Mouse (Mus musculus) ES-E14 (cell line): ENCODE results near the gene Prpf40b. TPM values are rescaled to one million over a fixed set of nuclear protein-coding genes. Genes with fewer than 3 reads are reported as not detected.
A peak's percentile ranks its signal among the peaks of the same experiment; 100 is the strongest.
"Not testable (repeated sequence)": the region's sequence is repeated elsewhere in the genome, so short reads cannot be mapped to it uniquely, and the experiment has no call there.

Experiments
- DNase-seq: peaks from one replicate; pipeline ENCODE4 v3.0.0-alpha.2; 2013; ENCODE audit warnings: low read depth, low spot score
- H3K27ac ChIP-seq: 2 replicates; pipeline ENCODE4 v1.5.1; 2012; ENCODE audit warnings: low read depth, mild to moderate bottlenecking, low read length, moderate library complexity, mixed read lengths; ENCODE audit not compliant: poor library complexity, insufficient read depth, severe bottlenecking
- H3K36me3 ChIP-seq: 2 replicates; pipeline ENCODE4 v1.6.1; 2012; ENCODE audit warnings: mild to moderate bottlenecking, low read length, moderate library complexity, mixed read lengths; ENCODE audit not compliant: control insufficient read depth, poor library complexity, insufficient read depth, severe bottlenecking
- H3K4me1 ChIP-seq, 2 experiments: fragments of 150-350 bp in 1 of 2; sonication (generic) in 1 of 2; 2 replicates each; pipeline ENCODE4 v1.6.1; 2012; ENCODE audit warnings: low read length in 2 of 2, mild to moderate bottlenecking in 1 of 2, mixed read lengths in 1 of 2; ENCODE audit not compliant: control insufficient read depth in 2 of 2, insufficient read depth in 2 of 2, poor library complexity in 1 of 2
- H3K4me3 ChIP-seq, 2 experiments: fragments of 150-350 bp in 1 of 2; sonication (generic) in 1 of 2; 2 replicates each; pipeline ENCODE4 v1.5.1; 2012; ENCODE audit warnings: low read length in 2 of 2, low read depth in 1 of 2, mild to moderate bottlenecking in 1 of 2, mixed read lengths in 1 of 2; ENCODE audit not compliant: insufficient read depth in 1 of 2, poor library complexity in 1 of 2, severe bottlenecking in 1 of 2
- H3K9ac ChIP-seq: 2 replicates; pipeline ENCODE4 v1.6.1; 2012; ENCODE audit warnings: low read depth, mild to moderate bottlenecking, low read length, mixed read lengths; ENCODE audit not compliant: poor library complexity, insufficient read depth, severe bottlenecking
- H3K9me3 ChIP-seq: fragments of 150-350 bp; sonication (generic); 2 replicates; pipeline ENCODE4 v1.6.1; 2012; ENCODE audit warnings: low read depth, mild to moderate bottlenecking, low read length; ENCODE audit not compliant: control insufficient read depth, insufficient read depth
- CHD2 ChIP-seq: IDR thresholded peaks from 2 replicates; pipeline ENCODE4 v1.6.1; 2014; ENCODE audit warnings: mild to moderate bottlenecking, low read depth, low read length, inconsistent platforms
- HCFC1 ChIP-seq: IDR thresholded peaks from 2 replicates; pipeline ENCODE4 v1.6.1; 2012; ENCODE audit warnings: low read length, inconsistent platforms, borderline replicate concordance; ENCODE audit not compliant: insufficient read depth
- MAFK ChIP-seq: IDR thresholded peaks from 2 replicates; pipeline ENCODE4 v1.6.1; 2014; ENCODE audit warnings: mild to moderate bottlenecking, low read depth, low read length, inconsistent platforms; ENCODE audit not compliant: insufficient read depth
- ZC3H11A ChIP-seq: IDR thresholded peaks from 2 replicates; pipeline ENCODE4 v1.6.1; 2012; ENCODE audit warnings: low read depth, mild to moderate bottlenecking, inconsistent platforms, low read length, borderline replicate concordance
- ZNF384 ChIP-seq: IDR thresholded peaks from 2 replicates; pipeline ENCODE4 v1.6.1; 2012; ENCODE audit warnings: low read depth, low read length, inconsistent platforms
- in situ Hi-C, 2 experiments: fragments of 600-800 bp; cut with MboI; formaldehyde crosslinking; loops; one replicate each; pipeline ENCODE4 v1.15.1; 2025; ENCODE audit warnings: low sequenced_read_pairs in 2 of 2, inconsistent platforms in 1 of 2; ENCODE audit not compliant: unreplicated experiment in 2 of 2
- total RNA-seq: library from RNA; depleted of rRNA; stranded (reverse); fragments of 300-350 nt; gene quantifications from 2 replicates; pipeline ENCODE4 v1.2.3, GENCODE M21; 2012

Gene Prpf40b
- total RNA-seq, 1 experiment: 42.4 TPM

DNA sequence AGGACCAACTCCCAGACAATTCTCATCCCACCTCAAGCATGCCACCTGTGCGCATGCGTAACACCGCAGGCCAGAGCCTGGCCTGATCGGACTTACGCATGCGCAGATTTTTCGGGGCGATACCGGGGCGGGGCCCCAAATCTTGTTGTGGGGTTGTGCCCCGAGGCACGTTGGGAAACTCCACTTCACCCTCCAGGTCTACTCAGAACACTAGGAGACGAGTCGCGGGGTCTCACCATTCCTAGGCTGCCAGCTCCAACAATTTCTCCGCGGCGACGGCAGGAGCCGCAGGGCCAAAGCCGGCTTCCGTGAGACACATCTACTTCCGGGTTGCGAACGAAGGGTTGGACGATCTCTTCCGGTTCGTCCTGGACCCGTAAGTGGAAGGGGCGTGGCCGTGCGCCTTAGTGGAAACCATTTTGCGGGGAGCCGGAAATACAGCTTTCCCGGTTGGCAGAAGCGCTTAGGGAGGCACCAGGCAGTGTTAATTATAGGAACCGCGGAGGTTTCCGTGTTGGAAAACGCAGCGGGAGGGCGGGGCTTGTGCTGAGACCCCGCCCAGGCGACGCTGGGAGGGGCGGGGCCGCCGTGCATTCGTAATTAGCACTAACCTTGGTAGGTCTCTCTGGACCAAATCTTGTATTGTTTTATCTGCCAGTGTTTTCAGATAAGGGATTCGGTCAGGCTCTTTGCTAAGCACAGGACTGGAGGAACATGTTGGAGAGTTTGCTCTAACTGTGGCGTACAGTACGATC lies 43.1 kb upstream of the Prpf40b start, which contains the start of gene Mcrs1:
TSS of gene Mcrs1 (minus strand) at position 336 of the 755 bp plus-strand sequence.
- H3K9me3 ChIP-seq: no peaks in the 10 kb centered on the region
- DNase-seq: peak; percentile 98
- H3K36me3 ChIP-seq: peaks cover 22% of the 10 kb centered on the region
- H3K27ac ChIP-seq: peak within 1 kb of the TSS; percentile 100
- peak within 1 kb of the TSS; percentile 100 for H3K9ac ChIP-seq
- TF ChIP-seq HCFC1 (peak; percentile 79; the same call in 1 of the 2 replicates), ZC3H11A (no peak), ZNF384 (no peak), CHD2 (peak; percentile 68), MAFK (peak; percentile 2; the same call in 1 of the 2 replicates)
- in situ Hi-C loops: no loop called here
- H3K4me1 ChIP-seq: peaks cover 8 to 41% of the 10 kb centered on the region in 2 experiments
- H3K4me3 ChIP-seq: peak within 1 kb of the TSS; percentile 78 to 100

DNA sequence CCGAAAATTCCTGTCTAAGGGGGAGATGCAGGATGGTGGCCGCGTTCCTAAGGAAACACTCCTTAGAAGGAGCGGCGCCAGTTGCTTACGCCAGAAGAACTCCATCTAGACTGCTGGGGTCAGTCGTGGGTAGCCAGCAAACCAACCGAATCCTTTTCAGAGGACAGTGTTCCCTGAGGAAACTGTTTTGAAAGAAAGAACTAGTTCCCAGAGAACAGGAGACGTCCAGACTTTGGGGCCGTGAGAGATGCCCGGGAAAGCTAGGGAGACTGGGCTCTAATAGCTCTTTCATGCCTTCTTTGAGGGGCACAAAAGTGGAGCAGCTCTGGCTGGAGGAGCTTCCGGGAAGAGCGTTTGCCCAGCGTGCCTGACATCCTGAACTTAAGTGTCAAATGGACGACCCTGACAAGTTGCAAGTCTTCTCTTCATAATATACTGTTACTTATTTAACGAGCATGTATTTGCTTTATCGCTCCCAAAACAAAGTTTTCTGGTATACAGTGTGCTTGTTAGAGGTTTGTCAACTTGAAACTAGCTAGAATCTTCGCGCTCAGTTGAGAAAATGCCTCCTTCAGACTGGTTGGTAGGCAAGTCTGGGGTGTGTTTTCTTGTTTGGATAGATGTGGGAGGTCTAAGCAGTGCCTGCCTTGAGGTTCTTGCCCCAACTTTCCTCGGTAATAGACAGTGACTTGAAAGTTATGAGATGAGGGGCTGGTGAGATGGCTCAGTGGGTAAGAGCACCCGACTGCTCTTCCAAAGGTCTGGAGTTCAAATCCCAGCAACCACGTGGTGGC lies 42.3 kb upstream of the Prpf40b start:
- in situ Hi-C loops: no loop called here
- H3K36me3 ChIP-seq: peaks cover 16% of the 10 kb centered on the region
- H3K4me3 ChIP-seq: peak overlapping the region; percentile 78 to 100
- no peaks in the 10 kb centered on the region for H3K9me3 ChIP-seq
- H3K27ac ChIP-seq: peak overlapping the region; percentile 100
- peaks cover 8 to 42% of the 10 kb centered on the region in 2 experiments for H3K4me1 ChIP-seq
- no peak for DNase-seq
- TF ChIP-seq MAFK (no peak), ZNF384 (no peak), ZC3H11A (no peak), CHD2 (no peak), HCFC1 (no peak)
- peak overlapping the region; percentile 100 for H3K9ac ChIP-seq

DNA sequence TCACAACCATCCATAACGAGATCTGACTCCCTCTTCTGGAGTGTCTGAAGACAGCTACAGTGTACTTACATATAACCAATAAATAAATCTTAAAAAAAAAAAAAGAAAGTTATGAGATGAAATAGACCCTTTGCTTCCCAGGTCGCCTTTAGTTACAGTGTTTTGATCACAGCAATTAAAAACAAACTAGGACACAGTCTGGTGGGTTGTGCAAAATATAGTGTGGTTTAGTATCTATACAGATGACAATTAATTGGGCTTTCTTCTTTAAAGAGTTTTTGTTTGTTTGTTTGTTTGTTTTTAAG lies 41.8 kb upstream of the Prpf40b start:
- in situ Hi-C loops, DNase-seq, H3K9me3 ChIP-seq, H3K9ac ChIP-seq, H3K4me3 ChIP-seq, H3K27ac ChIP-seq: not testable (repeated sequence)
- Histone ChIP-seq H3K4me1 (peaks cover 8 to 42% of the 10 kb centered on the region in 2 experiments), H3K36me3 (peaks cover 11% of the 10 kb centered on the region)

DNA sequence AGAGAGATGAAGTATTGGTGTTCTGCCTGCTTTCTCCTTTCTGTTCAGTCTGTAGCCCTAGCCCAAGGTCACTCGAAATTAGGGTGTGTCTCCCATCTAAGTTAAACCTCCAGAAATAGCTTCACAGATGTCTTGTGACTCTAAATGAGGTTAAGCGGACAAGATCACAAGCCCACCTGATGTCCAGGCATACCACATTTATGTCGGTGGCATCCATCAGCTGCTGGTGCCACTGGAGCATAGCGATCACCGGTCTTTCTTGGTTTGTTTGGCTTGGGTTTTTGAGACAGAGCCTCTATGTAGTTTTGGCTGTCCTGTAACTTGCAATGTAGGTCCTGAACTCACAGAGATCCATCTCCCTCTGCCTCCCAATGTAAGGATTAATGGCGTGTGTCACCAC lies 41.1 kb upstream of the Prpf40b start:
- peaks cover 6% of the 10 kb centered on the region for H3K36me3 ChIP-seq
- H3K4me3 ChIP-seq: no peak overlapping the region
- H3K9me3 ChIP-seq: no peaks in the 10 kb centered on the region
- H3K4me1 ChIP-seq: peaks cover 8 to 37% of the 10 kb centered on the region in 2 experiments
- in situ Hi-C loops: no loop called here
- no peak for TF ChIP-seq ZC3H11A
- no peak for TF ChIP-seq ZNF384
- TF ChIP-seq MAFK: no peak
- no peak for TF ChIP-seq HCFC1
- TF ChIP-seq CHD2: no peak
- peak overlapping the region; percentile 18; the same call in 1 of the 2 replicates for H3K27ac ChIP-seq
- DNase-seq: no peak
- H3K9ac ChIP-seq: no peak overlapping the region
